Mouse (Mus musculus) macrophage (primary cell): Measurements from ENCODE around the gene Bpifa3. TPM values are rescaled to one million over a fixed set of nuclear protein-coding genes. Genes with fewer than 3 reads are reported as not detected.

Experiments
- H3K27ac ChIP-seq: fragments of 350-480 bp; formaldehyde crosslinking; 2 replicates; pipeline ENCODE4 v1.9.0; 2021
- H3K36me3 ChIP-seq: fragments of 350-480 bp; formaldehyde crosslinking; 2 replicates; pipeline ENCODE4 v1.9.0; 2021; ENCODE audit errors: inconsistent target
- H3K4me3 ChIP-seq: fragments of 350-480 bp; formaldehyde crosslinking; 2 replicates; pipeline ENCODE4 v1.9.0; 2021; ENCODE audit errors: inconsistent target
- H3K79me2 ChIP-seq: fragments of 350-480 bp; formaldehyde crosslinking; 2 replicates; pipeline ENCODE4 v1.9.0; 2021; ENCODE audit errors: inconsistent target
- WGBS: methylation state at CpG from one replicate; pipeline ENCODE4 v1.1.7; 2026; ENCODE audit warnings: inconsistent platforms; ENCODE audit not compliant: missing documents; 5-methylcytosine and 5-hydroxymethylcytosine counted together
- polyA plus RNA-seq: library from polyadenylated mRNA; stranded (reverse); fragments of 250-400 nt; gene quantifications from 3 replicates; pipeline ENCODE4 v1.2.4, GENCODE M21; 2018; ENCODE audit warnings: inconsistent platforms

The Bpifa3 gene
- polyA plus RNA-seq, 1 experiment from 2014 or later = not detected

- WGBS = 29% methylated on average over 5 of the region's 5 CpGs
- Histone ChIP-seq H3K79me2 (no peaks in the 10 kb centered on the region), H3K4me3 (no peak overlapping the region), H3K27ac (no peak overlapping the region), H3K36me3 (no peaks in the 10 kb centered on the region)
These were observed 57.3 kb downstream of the Bpifa3 start for GRCm38 (mm10) chr2:154187468-154187867.

Other genes with a start within 250 kb of the Bpifa3 start
- gene Bpifb6, start 229.9 kb upstream of the Bpifa3 start, polyA plus RNA-seq = not detected in 3 replicates
- gene Bpifb3, start 212.1 kb upstream of the Bpifa3 start, polyA plus RNA-seq = not detected in 3 replicates
- gene Bpifb4, start 192.1 kb upstream of the Bpifa3 start, polyA plus RNA-seq = not detected in 3 replicates
- not detected in 3 replicates for gene Bpifa6, start 155.4 kb upstream of the Bpifa3 start, polyA plus RNA-seq
- not detected in 3 replicates for gene Bpifa2, start 122.1 kb upstream of the Bpifa3 start, polyA plus RNA-seq
- not detected in 3 replicates for gene Bpifa1, start 12.5 kb downstream of the Bpifa3 start, polyA plus RNA-seq
- not detected in 3 replicates for gene Bpifa5, start 32.3 kb downstream of the Bpifa3 start, polyA plus RNA-seq
- gene Bpifb1, start 60.5 kb downstream of the Bpifa3 start, polyA plus RNA-seq = not detected in 3 replicates
- not detected in 3 replicates for gene Bpifb5, start 93.4 kb downstream of the Bpifa3 start, polyA plus RNA-seq
- not detected in 3 replicates for gene Bpifb9a, start 127.5 kb downstream of the Bpifa3 start, polyA plus RNA-seq
- gene Bpifb9b, start 176.9 kb downstream of the Bpifa3 start, polyA plus RNA-seq = not detected in 3 replicates
- gene Cdk5rap1, start 242.7 kb downstream of the Bpifa3 start, polyA plus RNA-seq = 4.0 to 6.2 TPM (median 5.3 TPM) in 3 replicates